Mouse (Mus musculus): Measurements from ENCODE around the gene 2310011J03Rik. TPM values are rescaled to one million over a fixed set of nuclear protein-coding genes. Genes with fewer than 3 reads are reported as not detected.

The 2310011J03Rik gene
- polyA plus RNA-seq, 1 experiment, result 40.6 TPM

GRCm38 (mm10) chr10:80342749-80343424 is 22.6 kb upstream of the 2310011J03Rik start:
- no peak for TF ChIP-seq CTCF (IDR thresholded peaks at IDR 0.05; ENCODE audit: extremely low read depth, insufficient read depth, insufficient read length, insufficient replicate concordance)
- TF ChIP-seq POLR2A (IDR thresholded peaks at IDR 0.05; ENCODE audit: low read depth, low read length), result no peak
- 1% methylated on average over 31 of the region's 33 CpGs for WGBS
- Histone ChIP-seq H3K4me3 (ENCODE audit: extremely low read depth, insufficient read depth, insufficient read length) (no peak overlapping the region), H3K4me1 (ENCODE audit: control insufficient read depth, insufficient read depth, insufficient read length) (peaks cover 25% of the 10 kb centered on the region), H3K27me3 (ENCODE audit: control insufficient read depth, insufficient read depth, low read length) (peaks cover 30% of the 10 kb centered on the region), H3K36me3 (ENCODE audit: control insufficient read depth, insufficient read depth, low read length) (no peaks in the 10 kb centered on the region), H3K27ac (ENCODE audit: insufficient read depth, low read length) (no peak overlapping the region)
- DNase-seq (ENCODE audit: low read depth in 1 of 2, low spot score in 2 of 2), result peak; percentile 32 to 41

- DNase-seq (ENCODE audit: low read depth in 1 of 2, low spot score in 2 of 2), result no peak
- WGBS, result 7% methylated on average over 26 of the region's 26 CpGs
- H3K4me3 ChIP-seq (ENCODE audit: extremely low read depth, insufficient read depth, insufficient read length), result no peak overlapping the region
- no peak overlapping the region for H3K27ac ChIP-seq (ENCODE audit: insufficient read depth, low read length)
- H3K27me3 ChIP-seq (ENCODE audit: control insufficient read depth, insufficient read depth, low read length), result peaks cover 26% of the 10 kb centered on the region
- H3K36me3 ChIP-seq (ENCODE audit: control insufficient read depth, insufficient read depth, low read length), result no peaks in the 10 kb centered on the region
- TF ChIP-seq POLR2A (IDR thresholded peaks at IDR 0.05; ENCODE audit: low read depth, low read length) (no peak), CTCF (IDR thresholded peaks at IDR 0.05; ENCODE audit: extremely low read depth, insufficient read depth, insufficient read length, insufficient replicate concordance) (no peak)
- peaks cover 25% of the 10 kb centered on the region for H3K4me1 ChIP-seq (ENCODE audit: control insufficient read depth, insufficient read depth, insufficient read length)
Measured at GRCm38 (mm10) chr10:80342305-80342748, 22.0 kb upstream of the 2310011J03Rik start.

GRCm38 (mm10) chr10:80341491-80342304 is 21.4 kb upstream of the 2310011J03Rik start:
- Histone ChIP-seq H3K4me1 (ENCODE audit: control insufficient read depth, insufficient read depth, insufficient read length) (peaks cover 25% of the 10 kb centered on the region), H3K27ac (ENCODE audit: insufficient read depth, low read length) (no peak overlapping the region), H3K4me3 (ENCODE audit: extremely low read depth, insufficient read depth, insufficient read length) (no peak overlapping the region), H3K27me3 (ENCODE audit: control insufficient read depth, insufficient read depth, low read length) (peaks cover 23% of the 10 kb centered on the region), H3K36me3 (ENCODE audit: control insufficient read depth, insufficient read depth, low read length) (no peaks in the 10 kb centered on the region)
- 12% methylated on average over 47 of the region's 47 CpGs for WGBS
- DNase-seq (ENCODE audit: low read depth in 1 of 2, low spot score in 2 of 2), result no peak
- TF ChIP-seq CTCF (IDR thresholded peaks at IDR 0.05; ENCODE audit: extremely low read depth, insufficient read depth, insufficient read length, insufficient replicate concordance), result no peak
- TF ChIP-seq POLR2A (IDR thresholded peaks at IDR 0.05; ENCODE audit: low read depth, low read length), result no peak

- peaks cover 25% of the 10 kb centered on the region for H3K4me1 ChIP-seq (ENCODE audit: control insufficient read depth, insufficient read depth, insufficient read length)
- peaks cover 23% of the 10 kb centered on the region for H3K27me3 ChIP-seq (ENCODE audit: control insufficient read depth, insufficient read depth, low read length)
Measured at GRCm38 (mm10) chr10:80341026-80341425, 20.7 kb upstream of the 2310011J03Rik start.

GRCm38 (mm10) chr10:80339941-80340750 is 19.8 kb upstream of the 2310011J03Rik start:
- Histone ChIP-seq H3K36me3 (ENCODE audit: control insufficient read depth, insufficient read depth, low read length) (no peaks in the 10 kb centered on the region), H3K27me3 (ENCODE audit: control insufficient read depth, insufficient read depth, low read length) (peaks cover 19% of the 10 kb centered on the region), H3K4me1 (ENCODE audit: control insufficient read depth, insufficient read depth, insufficient read length) (peaks cover 25% of the 10 kb centered on the region), H3K27ac (ENCODE audit: insufficient read depth, low read length) (no peak overlapping the region), H3K4me3 (ENCODE audit: extremely low read depth, insufficient read depth, insufficient read length) (no peak overlapping the region)
- WGBS, result 14% methylated on average over 19 of the region's 19 CpGs
- peak; percentile 59 to 78 for DNase-seq (ENCODE audit: low read depth in 1 of 2, low spot score in 2 of 2)
- TF ChIP-seq CTCF (IDR thresholded peaks at IDR 0.05; ENCODE audit: extremely low read depth, insufficient read depth, insufficient read length, insufficient replicate concordance) (peak; percentile 67; the same call in 1 of the 2 replicates), POLR2A (IDR thresholded peaks at IDR 0.05; ENCODE audit: low read depth, low read length) (no peak)

More at GRCm38 (mm10) chr10:80341026-80341425, 20.7 kb upstream of the 2310011J03Rik start:
- 64% methylated on average over 21 of the region's 21 CpGs for WGBS
- Histone ChIP-seq H3K27ac (ENCODE audit: insufficient read depth, low read length) (no peak overlapping the region), H3K4me3 (ENCODE audit: extremely low read depth, insufficient read depth, insufficient read length) (no peak overlapping the region), H3K36me3 (ENCODE audit: control insufficient read depth, insufficient read depth, low read length) (no peaks in the 10 kb centered on the region)
- DNase-seq (ENCODE audit: low read depth in 1 of 2, low spot score in 2 of 2), result no peak
- TF ChIP-seq POLR2A (IDR thresholded peaks at IDR 0.05; ENCODE audit: low read depth, low read length) (no peak), CTCF (IDR thresholded peaks at IDR 0.05; ENCODE audit: extremely low read depth, insufficient read depth, insufficient read length, insufficient replicate concordance) (no peak)

GRCm38 (mm10) chr10:80336263-80336662 is 15.9 kb upstream of the 2310011J03Rik start:
- H3K4me1 ChIP-seq (ENCODE audit: control insufficient read depth, insufficient read depth, insufficient read length), result peaks cover 3% of the 10 kb centered on the region; the same call in 1 of the 2 replicates
- no peak for TF ChIP-seq POLR2A (IDR thresholded peaks at IDR 0.05; ENCODE audit: low read depth, low read length)
- no peak for TF ChIP-seq CTCF (IDR thresholded peaks at IDR 0.05; ENCODE audit: extremely low read depth, insufficient read depth, insufficient read length, insufficient replicate concordance)
- no peaks in the 10 kb centered on the region for H3K36me3 ChIP-seq (ENCODE audit: control insufficient read depth, insufficient read depth, low read length)
- DNase-seq (ENCODE audit: low read depth in 1 of 2, low spot score in 2 of 2), result no peak
- H3K27me3 ChIP-seq (ENCODE audit: control insufficient read depth, insufficient read depth, low read length), result peaks cover under 1% of the 10 kb centered on the region; the same call in 1 of the 2 replicates
- no peak overlapping the region for H3K4me3 ChIP-seq (ENCODE audit: extremely low read depth, insufficient read depth, insufficient read length)
- H3K27ac ChIP-seq (ENCODE audit: insufficient read depth, low read length), result no peak overlapping the region
- 56% methylated on average over 12 of the region's 12 CpGs for WGBS

Data from spleen, adult 2 months (tissue).